In the genomic region with DNA sequence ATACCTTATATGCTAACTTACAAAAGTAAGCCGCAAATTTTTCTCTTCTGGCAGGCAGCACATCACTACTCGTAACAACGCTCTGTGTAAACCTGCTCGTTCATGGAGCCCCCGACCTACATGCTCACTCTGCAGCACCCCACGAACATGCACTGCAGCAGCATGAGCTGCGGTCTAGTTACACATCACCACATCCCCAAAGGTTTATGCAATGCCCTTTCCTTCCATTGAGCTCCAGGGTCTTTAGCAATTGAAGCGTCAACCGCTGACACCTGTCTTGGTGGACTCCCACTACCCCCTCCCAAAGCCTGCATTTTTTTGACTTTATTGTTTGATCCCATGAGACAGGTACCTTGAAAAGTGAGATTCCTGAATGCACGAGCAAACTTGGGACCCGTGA, we compare ENCODE assay signal across 29 mouse cellular contexts. TPM values are rescaled to one million over a fixed set of nuclear protein-coding genes. Genes with fewer than 3 reads are reported as not detected.
"Had no signal": no experiment of that assay in that cellular context is flagged by ENCODE, and none has a peak within 500 bp of the region (broad histone marks: within the 10 kb centered on the region; RNA-seq: fewer than 3 reads in every experiment).

No protein-coding gene starts in this region.

- H3K4me1 ChIP-seq: heart, embryonic 13.5 days; heart, embryonic 15.5 days; hindbrain, embryonic 13.5 days; hindbrain, embryonic 15.5 days; kidney, embryonic 15.5 days; limb, embryonic 13.5 days; limb, embryonic 15.5 days had no signal

- H3K4me3 ChIP-seq: gastrocnemius, adult 2 months; heart, adult 2 months; heart, embryonic 13.5 days; heart, embryonic 15.5 days; hindbrain, embryonic 13.5 days; hindbrain, embryonic 15.5 days; kidney, embryonic 15.5 days; limb, embryonic 13.5 days; limb, embryonic 15.5 days had no signal

- ATAC-seq: forebrain, postnatal 0 days; hindbrain, postnatal 0 days; intestine, embryonic 16.5 days had no signal

- H3K27me3 ChIP-seq: heart, embryonic 13.5 days; heart, embryonic 15.5 days; hindbrain, embryonic 13.5 days; hindbrain, embryonic 15.5 days; kidney, embryonic 15.5 days; limb, embryonic 13.5 days; limb, embryonic 15.5 days had no signal

- H3K9me3 ChIP-seq: heart, embryonic 13.5 days; heart, embryonic 15.5 days; hindbrain, embryonic 13.5 days; hindbrain, embryonic 15.5 days; kidney, embryonic 15.5 days; limb, embryonic 13.5 days; limb, embryonic 15.5 days had no signal

- H3K9ac ChIP-seq: forebrain, postnatal 0 days; heart, embryonic 13.5 days; heart, embryonic 15.5 days; hindbrain, embryonic 13.5 days; hindbrain, embryonic 15.5 days; kidney, embryonic 15.5 days; limb, embryonic 13.5 days; limb, embryonic 15.5 days had no signal

- H3K27ac ChIP-seq: gastrocnemius, adult 2 months; heart, adult 2 months; heart, embryonic 13.5 days; heart, embryonic 15.5 days; hindbrain, embryonic 13.5 days; hindbrain, embryonic 15.5 days; hindbrain, postnatal 0 days; kidney, embryonic 15.5 days; kidney, postnatal 0 days; limb, embryonic 13.5 days; limb, embryonic 15.5 days had no signal

- DNase-seq: forebrain, postnatal 0 days; gastrocnemius, adult 2 months; gastrocnemius, postnatal 10 days; gastrocnemius, postnatal 25 days; heart, adult 11 months; heart, adult 2 months; heart, postnatal 14 days; heart, postnatal 36 days; kidney, adult 11 months; kidney, adult 2 months; kidney, adult 9 months; kidney, postnatal 14 days; kidney, postnatal 36 days; layer of hippocampus, adult 9-11 months; layer of hippocampus, postnatal 36 days; left cerebral cortex, postnatal 4 days had no signal

- H3K4me2 ChIP-seq: heart, embryonic 11.5 days; heart, embryonic 13.5 days; heart, embryonic 15.5 days; hindbrain, embryonic 13.5 days; hindbrain, embryonic 15.5 days; kidney, embryonic 15.5 days; limb, embryonic 13.5 days; limb, embryonic 15.5 days had no signal

- H3K36me3 ChIP-seq: heart, embryonic 13.5 days; heart, embryonic 15.5 days; hindbrain, embryonic 13.5 days; hindbrain, embryonic 15.5 days; kidney, embryonic 15.5 days; limb, embryonic 13.5 days; limb, embryonic 15.5 days had no signal

RNA-seq across cellular contexts. Expression of gene Gucy2c, which starts 31.0 kb away (rescaled TPM):
- total RNA-seq: gastrocnemius, adult 2 months; gastrocnemius, postnatal 10 days; gastrocnemius, postnatal 25 days; heart, adult 2 months; heart, postnatal 14 days; heart, postnatal 36 days had no signal
- polyA plus RNA-seq: heart, adult 2 months; heart, postnatal 0 days; hindbrain, embryonic 11.5 days had no signal
